Mouse (Mus musculus): Measurements from ENCODE around the gene Smox. TPM values are rescaled to one million over a fixed set of nuclear protein-coding genes. Genes with fewer than 3 reads are reported as not detected.
A peak's percentile ranks its signal among the peaks of the same experiment; 100 is the strongest.

Gene Smox
- total RNA-seq, 2 experiments from 2014 or later: 8.7 to 27.3 TPM

DNA sequence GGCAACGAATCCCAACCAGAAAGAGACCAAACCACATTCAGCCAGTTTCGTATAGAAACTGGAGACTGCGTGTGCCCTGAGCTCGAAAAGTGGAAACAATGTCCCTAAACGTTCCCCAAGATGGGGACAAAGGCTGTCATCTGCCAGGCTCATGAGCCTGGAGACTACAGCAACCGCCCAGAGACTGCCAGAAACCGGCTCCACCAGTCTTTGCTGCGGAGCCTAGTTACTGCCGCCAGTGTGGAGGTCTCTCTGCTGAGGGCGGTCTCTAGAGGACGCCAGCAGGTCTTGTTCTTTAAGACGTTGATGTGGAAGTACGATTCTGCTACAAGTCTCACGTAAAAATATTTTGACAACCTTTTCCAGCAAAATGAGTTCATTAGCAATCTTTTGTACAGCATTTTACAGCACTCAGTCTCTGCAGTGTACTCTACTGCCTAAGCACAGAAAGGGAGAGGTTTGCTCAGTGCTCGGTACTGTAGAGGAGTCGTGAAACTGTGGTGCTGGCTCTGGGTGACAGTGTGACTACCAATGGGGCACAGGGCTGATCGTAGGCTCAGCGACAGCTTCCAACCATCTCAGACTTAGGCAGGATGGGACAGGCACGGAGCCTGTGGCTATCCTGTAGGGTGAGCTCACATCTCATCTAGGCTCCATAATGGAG is 55.6 kb downstream of the Smox start:
- no peak for ATAC-seq (replicated peaks; ENCODE audit: low FRiP score, low TSS enrichment, poor library complexity, severe bottlenecking)

DNA sequence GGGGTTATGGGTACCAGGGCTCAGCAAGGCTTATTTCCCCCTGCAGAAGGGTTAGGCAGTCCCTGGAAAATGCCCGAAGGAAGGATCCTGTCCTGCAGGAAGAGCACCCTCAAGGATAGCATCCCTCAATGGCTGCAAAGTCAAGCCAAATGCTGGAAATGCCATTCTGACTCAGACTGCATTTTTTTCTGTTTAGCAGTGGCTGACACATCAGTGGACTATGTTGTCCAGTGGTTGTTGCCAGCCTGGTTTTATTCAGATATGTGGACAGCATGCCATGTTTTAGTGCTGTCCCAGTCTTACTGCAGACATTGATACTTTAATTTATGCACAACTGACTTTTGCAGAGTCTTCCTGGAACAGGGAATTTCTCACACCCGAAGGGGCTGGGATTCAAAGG is 57.0 kb downstream of the Smox start:
- no peak for ATAC-seq (replicated peaks; ENCODE audit: low FRiP score, low TSS enrichment, poor library complexity, severe bottlenecking)

GRCm38 (mm10) chr2:131549090-131549489 is 57.8 kb downstream of the Smox start:
- no peak for ATAC-seq (replicated peaks; ENCODE audit: low FRiP score, low TSS enrichment, poor library complexity, severe bottlenecking)

- no peak for ATAC-seq (replicated peaks; ENCODE audit: low FRiP score, low TSS enrichment, poor library complexity, severe bottlenecking)
Observed at GRCm38 (mm10) chr2:131550474-131550873, 59.2 kb downstream of the Smox start.

DNA sequence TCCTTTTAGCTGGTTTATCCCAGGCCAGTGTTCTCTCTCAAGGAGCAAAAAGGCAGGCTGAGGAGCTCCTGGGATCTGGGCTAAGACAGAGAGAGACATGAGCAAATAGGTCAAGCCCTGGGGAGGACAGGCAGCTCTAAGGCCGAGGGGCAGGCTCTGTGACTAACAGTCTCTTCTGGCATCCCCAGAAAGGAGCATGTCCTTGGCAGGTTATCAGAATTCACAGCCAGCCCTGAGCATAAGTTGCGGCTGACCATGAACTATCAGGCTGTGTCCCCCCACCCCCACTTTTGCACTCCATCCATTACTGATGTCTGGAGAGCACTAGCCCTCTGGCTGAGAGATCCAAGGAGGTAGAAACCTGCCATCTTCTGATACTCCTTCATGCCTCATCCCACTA is 59.6 kb downstream of the Smox start:
- no peak for ATAC-seq (replicated peaks; ENCODE audit: low FRiP score, low TSS enrichment, poor library complexity, severe bottlenecking)

DNA sequence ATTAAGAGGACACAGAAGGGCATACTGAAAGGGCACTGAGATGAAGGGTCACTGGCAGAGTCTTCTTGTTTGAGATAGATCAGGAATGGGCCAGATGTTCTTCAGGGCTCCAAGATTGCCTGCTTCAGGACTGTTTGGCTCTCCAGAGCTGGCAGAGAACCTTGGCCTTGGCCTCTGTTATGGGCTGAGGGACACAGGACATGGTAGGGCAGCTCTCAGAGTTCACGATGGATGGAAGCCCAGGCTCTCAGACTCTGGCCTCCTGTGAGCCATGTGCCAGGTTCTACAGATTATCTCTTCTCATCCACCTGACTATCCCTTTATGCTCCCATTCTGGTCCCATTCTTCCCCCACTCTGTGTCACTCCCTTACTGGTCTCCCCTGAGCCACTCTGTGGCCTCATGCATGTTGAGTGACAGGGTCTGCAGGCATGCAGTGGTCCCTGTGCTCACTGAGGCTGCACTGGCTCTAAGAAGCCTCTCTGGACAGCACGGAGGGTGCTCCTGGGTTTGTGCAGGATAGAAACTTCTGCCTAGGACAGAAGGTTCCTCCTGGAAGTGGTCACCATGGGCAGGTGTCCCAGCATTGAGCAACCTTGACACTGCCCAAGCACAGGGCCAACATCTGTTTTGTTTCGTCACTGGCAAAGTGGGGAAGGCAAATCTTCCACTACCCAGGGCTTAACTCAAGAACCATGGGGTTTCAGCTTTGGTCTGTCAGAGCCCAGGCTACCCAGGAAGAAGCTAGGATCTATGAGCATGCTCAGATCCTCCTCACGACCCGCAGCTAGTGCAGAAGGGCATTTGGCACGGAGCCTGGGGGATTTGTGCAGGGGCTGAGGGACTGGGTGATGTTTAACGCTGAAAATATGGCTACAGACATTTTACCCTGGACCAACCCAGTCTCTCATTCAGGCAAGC is 60.7 kb downstream of the Smox start:
- ATAC-seq (replicated peaks; ENCODE audit: low FRiP score, low TSS enrichment, poor library complexity, severe bottlenecking): no peak

DNA sequence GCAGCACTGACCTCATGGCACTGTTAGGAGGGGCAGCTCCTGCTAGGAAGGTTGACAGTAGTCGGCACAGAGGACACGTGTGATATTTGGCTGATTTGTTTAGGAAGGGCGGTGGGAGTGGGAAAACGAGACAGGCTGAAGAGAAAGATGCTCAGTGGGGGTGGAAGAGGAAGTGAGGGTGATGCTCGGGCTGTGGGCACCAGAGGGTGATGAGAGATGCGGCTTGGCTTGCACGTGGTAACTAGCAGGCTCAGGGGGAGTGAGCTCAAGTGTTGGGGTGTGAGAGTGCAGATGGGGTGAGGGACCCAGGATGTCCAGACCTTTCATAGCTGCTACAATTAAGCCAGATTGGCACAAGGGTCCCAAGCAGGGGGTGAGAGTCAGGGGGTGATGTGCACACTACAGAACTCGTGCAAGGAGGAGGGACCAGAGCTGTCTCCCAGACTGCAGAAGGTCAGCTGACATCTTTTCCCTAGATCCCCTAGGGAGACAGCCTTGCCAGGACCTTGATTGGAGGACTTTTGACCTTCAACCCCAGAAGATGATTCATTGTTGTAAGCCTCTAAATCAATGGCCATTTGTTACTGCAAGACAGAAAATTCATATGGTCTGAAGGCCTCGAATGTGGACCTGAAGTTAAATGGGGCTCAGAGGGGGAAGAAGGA is 61.6 kb downstream of the Smox start:
- no peak for ATAC-seq (replicated peaks; ENCODE audit: low FRiP score, low TSS enrichment, poor library complexity, severe bottlenecking)

DNA sequence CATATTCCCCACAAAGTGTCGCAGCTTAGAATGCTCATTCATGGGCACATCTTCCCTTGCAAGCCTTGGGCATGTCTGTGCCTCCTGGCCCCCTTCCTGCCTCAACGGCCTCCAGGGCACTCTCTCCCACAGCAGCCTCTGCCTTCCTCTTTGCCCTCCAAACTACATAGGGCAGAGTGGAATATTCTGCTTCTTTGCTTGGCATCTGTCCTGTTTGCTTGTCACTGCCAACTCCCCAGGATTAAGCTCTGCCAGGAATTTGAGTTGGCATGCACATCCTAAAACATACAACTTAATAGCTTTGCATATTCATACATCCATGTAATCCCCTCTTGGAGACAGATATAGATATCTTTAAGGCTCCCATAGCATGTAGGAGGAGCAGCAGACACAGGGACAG is 66.6 kb downstream of the Smox start:
- ATAC-seq (replicated peaks; ENCODE audit: low FRiP score, low TSS enrichment, poor library complexity, severe bottlenecking): no peak

GRCm38 (mm10) chr2:131560205-131560919 is 69.1 kb downstream of the Smox start:
- no peak for ATAC-seq (replicated peaks; ENCODE audit: low FRiP score, low TSS enrichment, poor library complexity, severe bottlenecking)

- no peak; the same call in 1 of the 2 replicates for ATAC-seq (replicated peaks; ENCODE audit: low FRiP score, low TSS enrichment, poor library complexity, severe bottlenecking)
Observed at GRCm38 (mm10) chr2:131561344-131561870, 70.1 kb downstream of the Smox start.

DNA sequence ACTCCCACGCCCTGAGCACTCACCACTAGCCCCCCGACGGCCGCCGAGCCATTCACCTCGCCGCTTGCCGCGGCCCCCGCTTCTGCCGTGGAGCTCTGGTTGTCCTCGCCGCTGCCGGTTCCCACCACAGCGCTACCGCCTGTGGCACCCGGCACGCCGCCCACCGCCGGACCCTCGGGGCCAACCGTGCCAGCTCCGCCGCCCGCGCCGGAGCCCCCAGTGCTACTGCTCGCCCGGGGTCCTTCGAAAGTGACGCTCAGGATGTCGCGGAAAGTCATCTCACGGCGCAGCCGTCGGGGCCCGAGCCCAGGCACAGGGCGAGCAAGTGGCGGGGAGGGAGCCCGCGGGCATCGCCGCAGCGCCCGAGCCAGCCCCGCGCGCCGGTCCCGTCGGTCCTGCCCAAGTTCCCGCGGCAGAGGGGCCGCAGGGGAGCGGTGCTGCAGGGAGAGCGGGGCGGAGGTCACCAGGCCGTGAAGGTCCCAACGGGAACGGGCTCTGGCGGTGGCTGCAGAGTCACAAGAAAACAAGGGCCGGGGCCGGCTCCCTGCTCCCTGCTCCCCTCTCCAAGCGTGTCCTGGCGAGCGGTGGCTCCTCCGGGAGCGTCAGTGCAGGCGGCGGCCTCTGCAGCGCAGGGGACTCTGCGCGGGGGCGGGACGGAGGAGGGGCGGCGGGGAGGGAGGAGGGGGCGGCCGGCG is 70.7 kb downstream of the Smox start, which contains the start of gene Adra1d:
Gene Adra1d, minus strand, starts transcription at position 393 of the 695 bp plus-strand sequence.
- no peak for ATAC-seq (replicated peaks; ENCODE audit: low FRiP score, low TSS enrichment, poor library complexity, severe bottlenecking)

DNA sequence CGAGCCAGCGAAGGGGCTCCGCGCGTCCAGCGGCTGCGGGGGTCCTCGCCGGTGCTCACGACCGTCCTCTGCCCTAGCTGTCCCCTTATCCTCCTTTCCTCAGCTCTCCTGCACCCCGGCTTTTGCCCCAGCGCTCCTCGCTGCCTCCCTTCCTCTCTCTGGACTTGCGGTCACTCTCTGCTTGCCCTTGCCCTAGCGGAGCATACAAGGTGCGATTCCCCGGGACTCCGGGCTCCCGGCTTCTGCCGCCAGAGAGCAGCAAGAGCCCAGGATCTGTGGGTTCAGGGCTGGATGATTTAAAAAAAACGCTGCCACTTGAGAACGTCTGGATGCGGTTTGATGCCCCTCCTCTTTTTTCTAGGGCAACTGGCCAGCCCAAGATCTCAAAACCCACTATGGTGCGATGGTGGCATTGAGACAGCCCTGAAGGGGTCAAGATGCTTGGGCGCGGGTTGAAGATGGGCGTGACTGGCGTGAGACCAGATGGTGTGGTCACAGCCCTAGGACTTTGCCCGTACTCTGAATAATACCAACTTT is 71.4 kb downstream of the Smox start:
- 0 out of 2 replicates have a peak, but pooled peaks have one; percentile 23 for ATAC-seq (replicated peaks; ENCODE audit: low FRiP score, low TSS enrichment, poor library complexity, severe bottlenecking)

Other genes starting within 250 kb of the Smox start
- gene Pank2, start 229.0 kb upstream of the Smox start, total RNA-seq (2014; fragmentation: Nextera tagmentation): 47.4 and 52.7 TPM in 2 replicates
- gene Pank2, start 229.0 kb upstream of the Smox start, total RNA-seq (2017): 56.3 and 94.8 TPM in 2 replicates
- 1.7 and 2.8 TPM in 2 replicates for gene Rnf24, start 138.6 kb upstream of the Smox start, total RNA-seq (2014; fragmentation: Nextera tagmentation)
- 0.61 and 0.84 TPM in 2 replicates for gene Rnf24, start 138.6 kb upstream of the Smox start, total RNA-seq (2017)
- not detected in 2 replicates for gene Adra1d, start 70.8 kb downstream of the Smox start, total RNA-seq (2014; fragmentation: Nextera tagmentation)
- gene Adra1d, start 70.8 kb downstream of the Smox start, total RNA-seq (2017): not detected in 2 replicates